Mouse (Mus musculus): Measurements from ENCODE around the gene Armcx1. TPM values are rescaled to one million over a fixed set of nuclear protein-coding genes. Genes with fewer than 3 reads are reported as not detected.
A peak's percentile ranks its signal among the peaks of the same experiment; 100 is the strongest.
"Not testable (repeated sequence)": the region's sequence is repeated elsewhere in the genome, so short reads cannot be mapped to it uniquely, and the experiment has no call there.

The Armcx1 gene
- total RNA-seq, 2 experiments from 2014 or later, result 48.5 to 55.4 TPM

- DNase-seq (ENCODE audit: low spot score in 2 of 2), result peak; percentile 37 to 65
Measured at GRCm38 (mm10) chrX:134756434-134757292, 38.9 kb downstream of the Armcx1 start, which contains the start of gene Armcx3. TSS of gene Armcx3 (plus strand) at chrX:134756595.

GRCm38 (mm10) chrX:134757293-134757995, 39.7 kb downstream of the Armcx1 start:
- peak in 1 of 2 experiments; percentile 5 for DNase-seq (ENCODE audit: low spot score in 2 of 2)

GRCm38 (mm10) chrX:134763428-134764198, 45.9 kb downstream of the Armcx1 start:
- not testable (repeated sequence) for DNase-seq (ENCODE audit: low spot score in 2 of 2)

Small RNAs within 50 kb of the gene (microRNA-seq; reads per million reads assigned to microRNA genes)
- 1.1 to 1.4 reads per million in 2 experiments for gene Mir7093

Other genes starting within 250 kb of the Armcx1 start
- gene Taf7l, start 241.5 kb upstream of the Armcx1 start, total RNA-seq (2021), result not detected
- gene Timm8a1, start 176.1 kb upstream of the Armcx1 start, total RNA-seq (2021), result 10 to 100 TPM; 26.7 to 28.3 TPM
- 1 to 10 TPM in 1 of 2 experiments, under 1 TPM in 1; 0.90 to 1.6 TPM for gene Btk, start 134.4 kb upstream of the Armcx1 start, total RNA-seq (2021)
- gene Rpl36a, start 132.3 kb upstream of the Armcx1 start, total RNA-seq (2021), result 100 to 1,000 TPM; 134 to 163 TPM
- gene Gla, start 116.8 kb upstream of the Armcx1 start, total RNA-seq (2021), result 1 to 10 TPM; 8.1 to 8.5 TPM
- 100 to 1,000 TPM; 140 to 142 TPM for gene Hnrnph2, start 116.8 kb upstream of the Armcx1 start, total RNA-seq (2021)
- 10 to 100 TPM; 41.4 to 47.6 TPM for gene Armcx4, start 31.4 kb upstream of the Armcx1 start, total RNA-seq (2021)
- gene Armcx6, start 33.5 kb downstream of the Armcx1 start, total RNA-seq (2021), result 1 to 10 TPM; 7.2 to 7.3 TPM
- 100 to 1,000 TPM in 1 of 2 experiments, 10 to 100 TPM in 1; 90.3 to 113 TPM for gene Armcx3, start 38.6 kb downstream of the Armcx1 start, total RNA-seq (2021)
- 10 to 100 TPM; 73.6 to 81.4 TPM for gene Armcx2, start 91.3 kb downstream of the Armcx1 start, total RNA-seq (2021)
- under 1 TPM in 1 of 2 experiments, not detected in 1; 0.18 TPM for gene Nxf2, start 246.8 kb downstream of the Armcx1 start, total RNA-seq (2021)

Measured in layer of hippocampus, postnatal 14 days (tissue).